Mouse (Mus musculus): ENCODE results near the gene Anapc15-ps. TPM values are rescaled to one million over a fixed set of nuclear protein-coding genes. Genes with fewer than 3 reads are reported as not detected.

Anapc15-ps gene
- polyA plus RNA-seq, 2 experiments, result not detected

GRCm38 (mm10) chr10:95681481-95681880, 8.2 kb upstream of the Anapc15-ps start:
- WGBS (ENCODE audit: insufficient replicate concordance), result 55% methylated on average over 4 of the region's 4 CpGs
- Histone ChIP-seq H3K36me3 (replicated peaks; ENCODE audit: control insufficient read depth, insufficient read depth, low read depth) (no peaks in the 10 kb centered on the region), H3K27me3 (ENCODE audit: control insufficient read depth, insufficient read depth, low read length) (no peaks in the 10 kb centered on the region; the same call in 1 of the 2 replicates), H3K27ac (no peak overlapping the region), H3K9me3 (ENCODE audit: control insufficient read depth, low read length) (no peaks in the 10 kb centered on the region), H3K4me3 (ENCODE audit: insufficient read depth in 1 of 2, low read depth in 2 of 2, low read length in 2 of 2) (no peak overlapping the region), H3K4me1 (replicated peaks; ENCODE audit: control insufficient read depth in 2 of 2, insufficient read depth in 2 of 2, low read length in 1 of 2) (peaks cover 5 to 35% of the 10 kb centered on the region in 2 experiments; a peak in 3 of 4 replicates), H3K4me2 (ENCODE audit: low read depth) (peak overlapping the region; percentile 53), H3K9ac (replicated peaks) (no peak overlapping the region)
- ATAC-seq (ENCODE audit: insufficient read depth), result no peak
- DNase-seq (ENCODE audit: low read depth in 3 of 3, low spot score in 3 of 3), result no peak
- no peak for TF ChIP-seq CTCF (IDR thresholded peaks at IDR 0.05; ENCODE audit: low read depth)
- no peak for TF ChIP-seq EP300 (IDR thresholded peaks at IDR 0.05; ENCODE audit: low read depth)

- 47% methylated on average over 7 of the region's 7 CpGs for WGBS (ENCODE audit: insufficient replicate concordance)
These were observed 7.8 kb upstream of the Anapc15-ps start for GRCm38 (mm10) chr10:95681058-95681440.

GRCm38 (mm10) chr10:95680153-95681057, 7.2 kb upstream of the Anapc15-ps start:
- H3K27ac ChIP-seq, result no peak overlapping the region
- H3K4me3 ChIP-seq (ENCODE audit: insufficient read depth in 1 of 2, low read depth in 2 of 2, low read length in 2 of 2), result peak overlapping the region; percentile 19 to 50; a peak in 3 of 4 replicates
- no peak; the same call in 1 of the 2 replicates for ATAC-seq (ENCODE audit: insufficient read depth)
- no peak for DNase-seq (ENCODE audit: low read depth in 3 of 3, low spot score in 3 of 3)
- no peaks in the 10 kb centered on the region; the same call in 1 of the 2 replicates for H3K27me3 ChIP-seq (ENCODE audit: control insufficient read depth, insufficient read depth, low read length)
- no peaks in the 10 kb centered on the region for H3K9me3 ChIP-seq (ENCODE audit: control insufficient read depth, low read length)
- H3K4me1 ChIP-seq (replicated peaks; ENCODE audit: control insufficient read depth in 2 of 2, insufficient read depth in 2 of 2, low read length in 1 of 2), result peaks cover 5 to 37% of the 10 kb centered on the region in 2 experiments; a peak in 3 of 4 replicates
- 44% methylated on average over 28 of the region's 28 CpGs for WGBS (ENCODE audit: insufficient replicate concordance)
- peak overlapping the region; percentile 53 for H3K4me2 ChIP-seq (ENCODE audit: low read depth)
- no peaks in the 10 kb centered on the region for H3K36me3 ChIP-seq (replicated peaks; ENCODE audit: control insufficient read depth, insufficient read depth, low read depth)
- TF ChIP-seq CTCF (IDR thresholded peaks at IDR 0.05; ENCODE audit: low read depth), result no peak
- TF ChIP-seq EP300 (IDR thresholded peaks at IDR 0.05; ENCODE audit: low read depth), result no peak
- H3K9ac ChIP-seq (replicated peaks), result no peak overlapping the region

More at GRCm38 (mm10) chr10:95681058-95681440, 7.8 kb upstream of the Anapc15-ps start:
- Histone ChIP-seq H3K27ac (no peak overlapping the region), H3K4me1 (replicated peaks; ENCODE audit: control insufficient read depth in 2 of 2, insufficient read depth in 2 of 2, low read length in 1 of 2) (peaks cover 5 to 37% of the 10 kb centered on the region in 2 experiments; a peak in 3 of 4 replicates), H3K36me3 (replicated peaks; ENCODE audit: control insufficient read depth, insufficient read depth, low read depth) (no peaks in the 10 kb centered on the region), H3K9ac (replicated peaks) (no peak overlapping the region), H3K4me3 (ENCODE audit: insufficient read depth in 1 of 2, low read depth in 2 of 2, low read length in 2 of 2) (peak overlapping the region; percentile 19 to 50; a peak in 3 of 4 replicates), H3K9me3 (ENCODE audit: control insufficient read depth, low read length) (no peaks in the 10 kb centered on the region), H3K4me2 (ENCODE audit: low read depth) (peak overlapping the region; percentile 53), H3K27me3 (ENCODE audit: control insufficient read depth, insufficient read depth, low read length) (no peaks in the 10 kb centered on the region; the same call in 1 of the 2 replicates)
- ATAC-seq (ENCODE audit: insufficient read depth) (peak; percentile 54), DNase-seq (ENCODE audit: low read depth in 3 of 3, low spot score in 3 of 3) (no peak)
- no peak for TF ChIP-seq CTCF (IDR thresholded peaks at IDR 0.05; ENCODE audit: low read depth)
- TF ChIP-seq EP300 (IDR thresholded peaks at IDR 0.05; ENCODE audit: low read depth), result no peak

GRCm38 (mm10) chr10:95679131-95679530, 5.9 kb upstream of the Anapc15-ps start:
- DNase-seq (ENCODE audit: low read depth in 3 of 3, low spot score in 3 of 3) (no peak), ATAC-seq (ENCODE audit: insufficient read depth) (no peak)
- Histone ChIP-seq H3K9me3 (ENCODE audit: control insufficient read depth, low read length) (no peaks in the 10 kb centered on the region), H3K36me3 (replicated peaks; ENCODE audit: control insufficient read depth, insufficient read depth, low read depth) (no peaks in the 10 kb centered on the region), H3K4me2 (ENCODE audit: low read depth) (no peak overlapping the region), H3K4me3 (ENCODE audit: insufficient read depth in 1 of 2, low read depth in 2 of 2, low read length in 2 of 2) (no peak overlapping the region), H3K9ac (replicated peaks) (no peak overlapping the region), H3K27me3 (ENCODE audit: control insufficient read depth, insufficient read depth, low read length) (no peaks in the 10 kb centered on the region; the same call in 1 of the 2 replicates), H3K4me1 (replicated peaks; ENCODE audit: control insufficient read depth in 2 of 2, insufficient read depth in 2 of 2, low read length in 1 of 2) (peaks cover 5 to 37% of the 10 kb centered on the region in 2 experiments; a peak in 3 of 4 replicates), H3K27ac (no peak overlapping the region)
- 56% methylated on average over 5 of the region's 5 CpGs for WGBS (ENCODE audit: insufficient replicate concordance)
- no peak for TF ChIP-seq CTCF (IDR thresholded peaks at IDR 0.05; ENCODE audit: low read depth)
- TF ChIP-seq EP300 (IDR thresholded peaks at IDR 0.05; ENCODE audit: low read depth), result no peak

- Histone ChIP-seq H3K4me2 (ENCODE audit: low read depth) (no peak overlapping the region), H3K9ac (replicated peaks) (no peak overlapping the region), H3K27ac (no peak overlapping the region), H3K4me1 (replicated peaks; ENCODE audit: control insufficient read depth in 2 of 2, insufficient read depth in 2 of 2, low read length in 1 of 2) (peaks cover 5 to 37% of the 10 kb centered on the region in 2 experiments; a peak in 3 of 4 replicates), H3K4me3 (ENCODE audit: insufficient read depth in 1 of 2, low read depth in 2 of 2, low read length in 2 of 2) (no peak overlapping the region), H3K27me3 (ENCODE audit: control insufficient read depth, insufficient read depth, low read length) (no peaks in the 10 kb centered on the region; the same call in 1 of the 2 replicates), H3K9me3 (ENCODE audit: control insufficient read depth, low read length) (no peaks in the 10 kb centered on the region), H3K36me3 (replicated peaks; ENCODE audit: control insufficient read depth, insufficient read depth, low read depth) (no peaks in the 10 kb centered on the region)
- TF ChIP-seq CTCF (IDR thresholded peaks at IDR 0.05; ENCODE audit: low read depth) (no peak), EP300 (IDR thresholded peaks at IDR 0.05; ENCODE audit: low read depth) (no peak)
- ATAC-seq (ENCODE audit: insufficient read depth), result no peak
- WGBS (ENCODE audit: insufficient replicate concordance), result 27% methylated on average over 2 of the region's 2 CpGs
- no peak for DNase-seq (ENCODE audit: low read depth in 3 of 3, low spot score in 3 of 3)
These were observed 5.4 kb upstream of the Anapc15-ps start for GRCm38 (mm10) chr10:95678661-95679060.

All from liver, embryonic 14.5 days (tissue).